ENCODE assay signal across 16 mouse cellular contexts in genomic region chr16:43172912-43173311, GRCm38 (mm10).
DNase-seq lines count a peak whose midpoint lies in the region; ATAC-seq lines count a peak whose summit lies in the region.
"Had no signal": no experiment of that assay in that cellular context is flagged by ENCODE, and none has a peak within 500 bp of the region (broad histone marks: within the 10 kb centered on the region; RNA-seq: fewer than 3 reads in every experiment).

No protein-coding gene starts in this region.

- DNase-seq in cerebellum, postnatal 4 days (ENCODE audit: low spot score in 2 of 2), result no peak
- peak; percentile 12 for DNase-seq in left cerebral cortex, postnatal 4 days
- DNase-seq in left cerebral cortex, adult 11 months (ENCODE audit: low spot score), result no peak
- DNase-seq in cerebellum, adult 11-12 months, result peak; percentile 80
- peak; percentile 73 to 83 for DNase-seq in cerebellum, postnatal 25 days
- no peak for DNase-seq in kidney, postnatal 36 days
- no peak for DNase-seq in frontal cortex, postnatal 25 days (ENCODE audit: low spot score in 2 of 2)
- DNase-seq: adrenal gland, adult 8-10 months; gastrocnemius, postnatal 36 days; heart, postnatal 36 days; kidney, adult 9 months; spleen, adult 18-20 months; thymus, adult 18-20 months had no signal

- peak; percentile 90 for ATAC-seq in cerebellum, adult (ENCODE audit: insufficient number of reproducible peaks, low FRiP score, low TSS enrichment)
- ATAC-seq: liver, embryonic 12.5 days; midbrain, embryonic 16.5 days had no signal

- intact Hi-C loops in left cerebral cortex, postnatal 4 days (cut with DNase I), result no loop called here

Comparison
In these comparisons a context has a peak if more than half of its experiments do, and no peak if none do; other contexts are left out.
1. DNase-seq: peak in left cerebral cortex, postnatal 4 days (single experiment), cerebellum, adult 11-12 months (single experiment) and cerebellum, postnatal 25 days (2 of 2); none in cerebellum, postnatal 4 days (0 of 2), left cerebral cortex, adult 11 months (single experiment), kidney, postnatal 36 days (0 of 2) and frontal cortex, postnatal 25 days (0 of 2).